Mouse (Mus musculus) embryonic facial prominence, embryonic 10.5 days (tissue): ENCODE data around the gene Vps29. TPM values are rescaled to one million over a fixed set of nuclear protein-coding genes. Genes with fewer than 3 reads are reported as not detected.
A peak's percentile ranks its signal among the peaks of the same experiment; 100 is the strongest.

Source experiments
- DNase-seq: peaks from one replicate; pipeline ENCODE4 v3.0.0-alpha.2; 2017; ENCODE audit warnings: low spot score
- H3K27ac ChIP-seq: fragments of 300-500 bp; sonication (generic); replicated peaks from 2 replicates; pipeline ENCODE4 v1.5.1; 2016; ENCODE audit warnings: mild to moderate bottlenecking
- H3K27me3 ChIP-seq: fragments of 300-500 bp; sonication (generic); replicated peaks from 2 replicates; pipeline ENCODE4 v1.6.1; 2016; ENCODE audit warnings: low read depth, mild to moderate bottlenecking; ENCODE audit not compliant: poor library complexity, severe bottlenecking
- H3K36me3 ChIP-seq: fragments of 300-500 bp; sonication (generic); replicated peaks from 2 replicates; pipeline ENCODE4 v1.6.1; 2016; ENCODE audit warnings: mild to moderate bottlenecking, moderate library complexity
- H3K4me1 ChIP-seq: fragments of 300-500 bp; sonication (generic); 2 replicates; pipeline ENCODE4 v1.6.1; 2016
- H3K4me3 ChIP-seq: fragments of 300-500 bp; sonication (generic); 2 replicates; pipeline ENCODE4 v1.5.1; 2016; ENCODE audit warnings: mild to moderate bottlenecking, moderate library complexity
- H3K9me3 ChIP-seq: fragments of 300-500 bp; sonication (generic); 2 replicates; pipeline ENCODE4 v1.6.1; 2016; ENCODE audit warnings: mild to moderate bottlenecking
- WGBS: fragments of 180-500 bp; shearing (Covaris S2); methylation state at CpG from one replicate; pipeline ENCODE4 v1.1.7; 2016; 5-methylcytosine and 5-hydroxymethylcytosine counted together
- polyA plus RNA-seq: library from polyadenylated mRNA; unstranded; fragments of >200 nt; fragmentation: Nextera tagmentation; extraction: Ambion mirVana; gene quantifications from 2 replicates; pipeline ENCODE4 v1.2.1, GENCODE M21; 2016

Vps29 gene
- polyA plus RNA-seq, 1 experiment from 2014 or later, result 197 TPM

- peaks cover 15% of the 10 kb centered on the region for H3K36me3 ChIP-seq
- no peaks in the 10 kb centered on the region for H3K9me3 ChIP-seq
- DNase-seq, result peak; percentile 93
- no peaks in the 10 kb centered on the region for H3K27me3 ChIP-seq
- WGBS, result under 1% methylated on average over 39 of the region's 39 CpGs
- peak within 1 kb of the TSS; percentile 84 for H3K27ac ChIP-seq
- H3K4me1 ChIP-seq, result peaks cover 12% of the 10 kb centered on the region
- peak within 1 kb of the TSS; percentile 92 for H3K4me3 ChIP-seq
Measured at GRCm38 (mm10) chr5:122391786-122392180, 37.6 kb downstream of the Vps29 start, which contains the start of gene Arpc3. Gene Arpc3 (plus strand): TSS chr5:122391878.

GRCm38 (mm10) chr5:122392227-122393004, 38.2 kb downstream of the Vps29 start:
- Histone ChIP-seq H3K27ac (peak overlapping the region; percentile 84; the same call in 1 of the 2 replicates), H3K4me3 (peak overlapping the region; percentile 92), H3K36me3 (peaks cover 22% of the 10 kb centered on the region), H3K9me3 (no peaks in the 10 kb centered on the region), H3K27me3 (no peaks in the 10 kb centered on the region), H3K4me1 (peaks cover 12% of the 10 kb centered on the region)
- no peak for DNase-seq
- WGBS, result 17% methylated on average over 19 of the region's 19 CpGs

DNA sequence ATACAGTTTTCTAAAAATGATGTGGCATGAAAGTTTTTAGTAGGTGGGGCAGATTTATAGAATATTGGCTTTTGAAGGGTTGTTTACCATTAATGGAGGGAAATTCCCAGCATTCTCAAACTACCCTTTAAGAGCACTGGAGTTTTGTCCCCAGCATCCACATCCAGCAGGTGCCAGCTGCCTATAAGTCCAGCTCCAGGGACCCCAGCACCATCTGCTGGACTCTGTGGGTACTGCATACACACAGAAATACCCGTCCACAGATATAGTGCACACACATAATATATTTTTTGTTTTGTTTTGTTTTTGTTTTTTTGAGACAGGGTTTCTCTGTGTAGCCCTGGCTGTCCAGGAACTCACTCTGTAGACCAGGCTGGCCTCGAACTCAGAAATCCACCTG, 39.7 kb downstream of the Vps29 start:
- H3K4me3 ChIP-seq, result no peak overlapping the region
- peak; percentile 80 for DNase-seq
- no peaks in the 10 kb centered on the region for H3K27me3 ChIP-seq
- H3K9me3 ChIP-seq, result no peaks in the 10 kb centered on the region
- 47% methylated on average over 2 of the region's 2 CpGs for WGBS
- H3K27ac ChIP-seq, result no peak overlapping the region
- H3K4me1 ChIP-seq, result peaks cover 12% of the 10 kb centered on the region
- peaks cover 35% of the 10 kb centered on the region for H3K36me3 ChIP-seq

DNA sequence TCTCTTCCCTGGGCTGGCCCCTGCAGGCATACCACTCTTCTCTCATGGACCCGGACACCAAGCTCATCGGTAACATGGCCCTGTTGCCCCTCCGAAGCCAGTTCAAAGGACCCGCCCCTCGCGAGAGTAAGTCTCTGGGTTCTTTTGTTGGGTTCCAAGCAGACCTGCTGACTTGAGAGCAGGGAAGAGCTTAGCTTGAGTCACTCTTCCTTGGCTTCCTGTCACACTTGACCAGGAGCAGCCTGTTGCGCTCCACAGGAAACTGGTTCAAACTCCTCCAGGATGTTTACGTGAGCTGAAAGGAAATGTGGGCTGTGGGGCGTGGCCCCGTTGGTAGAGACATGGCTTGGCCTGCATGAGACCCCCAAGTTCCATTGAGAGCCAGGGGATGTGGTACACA, 42.6 kb downstream of the Vps29 start:
- Histone ChIP-seq H3K36me3 (peaks cover 62% of the 10 kb centered on the region), H3K27ac (no peak overlapping the region), H3K4me3 (no peak overlapping the region), H3K9me3 (no peaks in the 10 kb centered on the region), H3K4me1 (peaks cover 12% of the 10 kb centered on the region), H3K27me3 (no peaks in the 10 kb centered on the region)
- WGBS, result 89% methylated on average over 10 of the region's 10 CpGs
- no peak for DNase-seq

- H3K4me1 ChIP-seq, result peaks cover 9% of the 10 kb centered on the region
- no peaks in the 10 kb centered on the region for H3K27me3 ChIP-seq
- H3K9me3 ChIP-seq, result no peaks in the 10 kb centered on the region
- H3K36me3 ChIP-seq, result peaks cover 69% of the 10 kb centered on the region
- 92% methylated on average over 8 of the region's 8 CpGs for whole genome bisulfite sequencing
- H3K4me3 ChIP-seq, result no peak overlapping the region
- no peak overlapping the region for H3K27ac ChIP-seq
- no peak for DNase-seq
Measured at GRCm38 (mm10) chr5:122397495-122397894, 43.3 kb downstream of the Vps29 start.

- Histone ChIP-seq H3K9me3 (no peaks in the 10 kb centered on the region), H3K27me3 (no peaks in the 10 kb centered on the region), H3K4me3 (no peak overlapping the region), H3K27ac (no peak overlapping the region), H3K36me3 (peaks cover 85% of the 10 kb centered on the region), H3K4me1 (no peaks in the 10 kb centered on the region)
- WGBS, result 93% methylated on average over 8 of the region's 8 CpGs
- no peak for DNase-seq
Measured at GRCm38 (mm10) chr5:122399871-122400270, 45.7 kb downstream of the Vps29 start.

GRCm38 (mm10) chr5:122400628-122401302, 46.6 kb downstream of the Vps29 start:
- H3K9me3 ChIP-seq, result no peaks in the 10 kb centered on the region
- H3K36me3 ChIP-seq, result peaks cover 90% of the 10 kb centered on the region
- WGBS, result 88% methylated on average over 18 of the region's 18 CpGs
- no peak overlapping the region for H3K4me3 ChIP-seq
- H3K4me1 ChIP-seq, result no peaks in the 10 kb centered on the region
- H3K27me3 ChIP-seq, result no peaks in the 10 kb centered on the region
- no peak for DNase-seq
- H3K27ac ChIP-seq, result no peak overlapping the region

DNA sequence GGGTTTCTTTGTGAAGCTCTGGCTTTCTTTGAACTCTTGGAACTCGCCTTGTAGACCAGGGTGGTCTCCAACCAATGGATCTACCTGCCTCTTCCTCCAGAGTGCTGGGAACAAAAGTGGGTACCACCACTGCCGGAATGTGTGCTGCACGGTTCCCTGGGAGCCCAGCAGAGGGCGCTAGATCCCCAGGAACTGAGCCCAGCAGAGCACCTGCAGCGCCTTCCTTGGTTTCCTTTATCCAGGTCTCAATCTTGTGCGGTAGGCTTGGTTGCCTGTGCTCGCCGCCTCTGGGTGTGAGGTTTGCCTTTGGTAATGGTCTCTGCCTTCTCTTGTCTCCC, 47.1 kb downstream of the Vps29 start:
- H3K4me3 ChIP-seq, result no peak overlapping the region
- 22% methylated on average over 8 of the region's 8 CpGs for WGBS
- no peaks in the 10 kb centered on the region for H3K4me1 ChIP-seq
- DNase-seq, result peak; percentile 77
- no peaks in the 10 kb centered on the region for H3K9me3 ChIP-seq
- H3K36me3 ChIP-seq, result peaks cover 95% of the 10 kb centered on the region
- no peaks in the 10 kb centered on the region for H3K27me3 ChIP-seq
- no peak overlapping the region for H3K27ac ChIP-seq

DNA sequence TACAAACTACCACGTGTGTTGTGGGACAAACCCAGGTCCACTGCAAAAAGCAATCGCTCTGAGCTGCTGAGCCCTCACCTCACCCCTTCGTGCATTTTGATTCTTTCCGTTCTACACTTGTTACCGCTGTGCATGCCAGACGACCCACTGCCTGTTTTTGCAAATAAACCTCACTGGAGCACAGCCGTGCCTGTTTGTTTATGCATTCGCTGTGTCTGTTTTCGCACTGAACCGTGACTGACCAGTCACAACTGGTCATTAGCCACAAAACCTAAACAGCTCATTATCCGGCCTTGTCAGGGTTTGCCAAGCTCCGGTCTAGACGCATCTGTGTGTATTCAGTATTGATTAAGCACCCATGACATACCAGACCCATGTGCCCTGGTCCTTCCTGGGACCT, 48.0 kb downstream of the Vps29 start:
- no peak overlapping the region for H3K27ac ChIP-seq
- H3K4me3 ChIP-seq, result no peak overlapping the region
- H3K36me3 ChIP-seq, result peaks cover 96% of the 10 kb centered on the region
- WGBS, result 93% methylated on average over 13 of the region's 13 CpGs
- no peak for DNase-seq
- H3K9me3 ChIP-seq, result 0 out of 2 replicates have a peak, but pooled peaks cover 6% of the 10 kb centered on the region
- no peaks in the 10 kb centered on the region for H3K27me3 ChIP-seq
- no peaks in the 10 kb centered on the region for H3K4me1 ChIP-seq

- no peaks in the 10 kb centered on the region for H3K27me3 ChIP-seq
- 0 out of 2 replicates have a peak, but pooled peaks cover 6% of the 10 kb centered on the region for H3K9me3 ChIP-seq
- 89% methylated on average over 5 of the region's 5 CpGs for WGBS
- H3K4me3 ChIP-seq, result no peak overlapping the region
- no peak overlapping the region for H3K27ac ChIP-seq
- no peaks in the 10 kb centered on the region for H3K4me1 ChIP-seq
- no peak for DNase-seq
- H3K36me3 ChIP-seq, result peaks cover 96% of the 10 kb centered on the region
Measured at GRCm38 (mm10) chr5:122402772-122403171, 48.6 kb downstream of the Vps29 start.

DNA sequence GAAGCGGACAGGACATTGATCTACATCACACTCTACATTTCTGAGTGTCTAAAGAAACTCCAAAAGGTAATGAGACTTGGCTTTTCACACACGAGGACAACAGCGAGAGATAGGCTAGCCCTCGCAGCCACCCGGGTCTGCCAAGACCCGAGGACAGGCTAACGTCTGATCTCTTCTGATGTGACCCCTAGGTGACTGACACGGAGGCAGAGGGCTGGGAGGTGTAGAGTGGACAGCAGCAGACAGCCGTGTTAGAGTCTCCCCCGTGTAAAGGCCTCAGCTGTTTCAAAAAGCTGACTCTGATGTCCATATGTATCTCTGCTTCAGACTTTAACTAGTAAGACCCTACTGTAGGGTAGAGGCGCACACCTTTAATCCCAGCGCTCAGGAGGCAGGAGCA, 49.2 kb downstream of the Vps29 start:
- no peaks in the 10 kb centered on the region for H3K27me3 ChIP-seq
- DNase-seq, result no peak
- H3K27ac ChIP-seq, result no peak overlapping the region
- H3K36me3 ChIP-seq, result peaks cover 95% of the 10 kb centered on the region
- WGBS, result 93% methylated on average over 12 of the region's 12 CpGs
- H3K9me3 ChIP-seq, result 0 out of 2 replicates have a peak, but pooled peaks cover 6% of the 10 kb centered on the region
- no peak overlapping the region for H3K4me3 ChIP-seq
- no peaks in the 10 kb centered on the region for H3K4me1 ChIP-seq

GRCm38 (mm10) chr5:122405537-122405936, 51.4 kb downstream of the Vps29 start:
- WGBS, result 95% methylated on average over 10 of the region's 10 CpGs

More at GRCm38 (mm10) chr5:122405537-122405936, 51.4 kb downstream of the Vps29 start:
- H3K4me3 ChIP-seq, result no peak overlapping the region
- H3K9me3 ChIP-seq, result 0 out of 2 replicates have a peak, but pooled peaks cover 6% of the 10 kb centered on the region
- no peak overlapping the region for H3K27ac ChIP-seq
- H3K27me3 ChIP-seq, result no peaks in the 10 kb centered on the region
- no peak for DNase-seq
- peaks cover 86% of the 10 kb centered on the region for H3K36me3 ChIP-seq
- no peaks in the 10 kb centered on the region for H3K4me1 ChIP-seq
